Mouse (Mus musculus): ENCODE data around the gene Rab2b. TPM values are rescaled to one million over a fixed set of nuclear protein-coding genes. Genes with fewer than 3 reads are reported as not detected.

Rab2b gene
- total and polyA plus RNA-seq, 2 experiments from 2014 or later: 10.3 to 11.9 TPM

- ATAC-seq (ENCODE audit: insufficient read depth, low read depth): no peak
- WGBS: 67% methylated on average over 6 of the region's 6 CpGs
Measured at GRCm38 (mm10) chr14:52295558-52296264, 16.4 kb upstream of the Rab2b start.

GRCm38 (mm10) chr14:52284191-52284590, 4.8 kb upstream of the Rab2b start:
- Histone ChIP-seq H3K27me3 (ENCODE audit: control insufficient read depth, insufficient read depth, low read length) (no peaks in the 10 kb centered on the region), H3K4me3 (ENCODE audit: low read depth, low read length) (no peak overlapping the region), H3K36me3 (replicated peaks; ENCODE audit: control insufficient read depth, insufficient read depth, low read length) (peaks cover 38% of the 10 kb centered on the region), H3K27ac (ENCODE audit: low read depth) (no peak overlapping the region), H3K9me3 (replicated peaks; ENCODE audit: control insufficient read depth, low read length) (no peaks in the 10 kb centered on the region), H3K4me2 (ENCODE audit: low read depth, low read length) (no peak overlapping the region), H3K4me1 (ENCODE audit: control insufficient read depth, insufficient read depth) (no peaks in the 10 kb centered on the region), H3K9ac (replicated peaks; ENCODE audit: low read depth, low read length) (no peak overlapping the region)
- no peak for TF ChIP-seq EP300 (IDR thresholded peaks at IDR 0.05; ENCODE audit: low read depth)
- TF ChIP-seq CTCF (IDR thresholded peaks at IDR 0.05; ENCODE audit: low read depth): no peak
- 85% methylated on average over 3 of the region's 3 CpGs for WGBS
- DNase-seq (ENCODE audit: low spot score) (no peak), ATAC-seq (ENCODE audit: insufficient read depth, low read depth) (no peak)

More at GRCm38 (mm10) chr14:52295558-52296264, 16.4 kb upstream of the Rab2b start:
- DNase-seq (ENCODE audit: low spot score): peak; percentile 78
- Histone ChIP-seq H3K4me2 (ENCODE audit: low read depth, low read length) (no peak overlapping the region), H3K27ac (ENCODE audit: low read depth) (no peak overlapping the region), H3K9me3 (replicated peaks; ENCODE audit: control insufficient read depth, low read length) (no peaks in the 10 kb centered on the region), H3K4me1 (ENCODE audit: control insufficient read depth, insufficient read depth) (no peaks in the 10 kb centered on the region), H3K4me3 (ENCODE audit: low read depth, low read length) (no peak overlapping the region), H3K36me3 (replicated peaks; ENCODE audit: control insufficient read depth, insufficient read depth, low read length) (peaks cover 85% of the 10 kb centered on the region), H3K27me3 (ENCODE audit: control insufficient read depth, insufficient read depth, low read length) (no peaks in the 10 kb centered on the region), H3K9ac (replicated peaks; ENCODE audit: low read depth, low read length) (no peak overlapping the region)
- TF ChIP-seq EP300 (IDR thresholded peaks at IDR 0.05; ENCODE audit: low read depth) (no peak), CTCF (IDR thresholded peaks at IDR 0.05; ENCODE audit: low read depth) (peak; percentile 59)

DNA sequence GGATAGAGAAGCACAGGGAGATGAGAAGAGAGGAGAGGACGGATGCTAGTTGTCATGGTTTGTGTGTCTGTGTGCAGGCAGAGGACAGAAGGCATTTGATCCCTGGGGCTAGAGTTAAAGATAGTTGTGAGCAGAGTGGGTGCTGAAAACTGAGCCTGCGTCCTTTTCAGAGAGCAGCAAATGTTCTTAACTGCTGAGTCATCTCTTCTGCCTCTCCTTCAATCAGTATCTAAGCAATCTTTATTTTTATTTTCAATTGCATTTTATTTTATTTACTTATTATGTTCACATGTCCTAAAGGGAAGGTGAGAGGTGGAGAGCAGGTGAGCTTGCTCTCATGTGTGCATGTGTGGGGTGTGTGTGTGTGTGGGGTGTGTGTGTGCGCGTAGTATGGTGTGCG, 4.3 kb upstream of the Rab2b start:
- 91% methylated on average over 5 of the region's 5 CpGs for WGBS
- H3K4me2 ChIP-seq (ENCODE audit: low read depth, low read length): no peak overlapping the region
- TF ChIP-seq CTCF (IDR thresholded peaks at IDR 0.05; ENCODE audit: low read depth) (no peak), EP300 (IDR thresholded peaks at IDR 0.05; ENCODE audit: low read depth) (no peak)
- DNase-seq (ENCODE audit: low spot score) (no peak), ATAC-seq (ENCODE audit: insufficient read depth, low read depth) (no peak)
- H3K4me3 ChIP-seq (ENCODE audit: low read depth, low read length): no peak overlapping the region
- no peak overlapping the region for H3K9ac ChIP-seq (replicated peaks; ENCODE audit: low read depth, low read length)
- no peaks in the 10 kb centered on the region for H3K9me3 ChIP-seq (replicated peaks; ENCODE audit: control insufficient read depth, low read length)
- H3K27me3 ChIP-seq (ENCODE audit: control insufficient read depth, insufficient read depth, low read length): no peaks in the 10 kb centered on the region
- H3K4me1 ChIP-seq (ENCODE audit: control insufficient read depth, insufficient read depth): no peaks in the 10 kb centered on the region
- no peak overlapping the region for H3K27ac ChIP-seq (ENCODE audit: low read depth)
- H3K36me3 ChIP-seq (replicated peaks; ENCODE audit: control insufficient read depth, insufficient read depth, low read length): peaks cover 35% of the 10 kb centered on the region

GRCm38 (mm10) chr14:52279747-52280120, 389 bp upstream of the Rab2b start:
- no peaks in the 10 kb centered on the region for H3K4me1 ChIP-seq (ENCODE audit: control insufficient read depth, insufficient read depth)
- no peaks in the 10 kb centered on the region for H3K27me3 ChIP-seq (ENCODE audit: control insufficient read depth, insufficient read depth, low read length)
- peak overlapping the region; percentile 86 for H3K9ac ChIP-seq (replicated peaks; ENCODE audit: low read depth, low read length)
- peak overlapping the region; percentile 69 for H3K4me2 ChIP-seq (ENCODE audit: low read depth, low read length)
- 1% methylated on average over 21 of the region's 21 CpGs for WGBS
- no peaks in the 10 kb centered on the region for H3K9me3 ChIP-seq (replicated peaks; ENCODE audit: control insufficient read depth, low read length)
- peak; percentile 24 for DNase-seq (ENCODE audit: low spot score)
- peak overlapping the region; percentile 87 for H3K27ac ChIP-seq (ENCODE audit: low read depth)
- ATAC-seq (ENCODE audit: insufficient read depth, low read depth): 0 out of 2 replicates have a peak, but pooled peaks have one; percentile 18
- H3K36me3 ChIP-seq (replicated peaks; ENCODE audit: control insufficient read depth, insufficient read depth, low read length): peaks cover 9% of the 10 kb centered on the region
- H3K4me3 ChIP-seq (ENCODE audit: low read depth, low read length): peak overlapping the region; percentile 88
- TF ChIP-seq EP300 (IDR thresholded peaks at IDR 0.05; ENCODE audit: low read depth) (no peak), CTCF (IDR thresholded peaks at IDR 0.05; ENCODE audit: low read depth) (no peak)

DNA sequence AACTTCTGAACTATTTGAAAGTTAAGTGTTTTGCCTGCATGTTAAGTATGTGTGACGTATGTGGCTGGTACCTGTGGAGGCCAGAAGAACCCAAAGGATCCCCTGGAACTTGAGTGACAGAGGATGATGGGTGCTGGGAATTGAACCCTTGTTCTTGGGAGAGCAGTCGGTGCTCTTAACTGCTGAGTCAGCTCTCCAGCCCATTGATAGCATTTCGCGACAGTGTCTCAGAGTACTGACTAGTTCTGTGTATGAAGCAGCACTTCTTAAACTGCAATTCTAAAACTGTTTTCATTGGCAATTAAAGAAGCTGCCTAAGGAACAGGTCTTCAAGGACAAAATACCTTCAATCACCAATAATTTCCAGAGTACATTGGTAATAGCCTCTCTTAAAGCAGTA, 2.1 kb downstream of the Rab2b start:
- no peaks in the 10 kb centered on the region for H3K4me1 ChIP-seq (ENCODE audit: control insufficient read depth, insufficient read depth)

GRCm38 (mm10) chr14:52272781-52273180, 6.6 kb downstream of the Rab2b start:
- ATAC-seq (ENCODE audit: insufficient read depth, low read depth) (no peak), DNase-seq (ENCODE audit: low spot score) (no peak)
- WGBS: 59% methylated on average over 3 of the region's 3 CpGs
- Histone ChIP-seq H3K27me3 (ENCODE audit: control insufficient read depth, insufficient read depth, low read length) (no peaks in the 10 kb centered on the region), H3K4me1 (ENCODE audit: control insufficient read depth, insufficient read depth) (no peaks in the 10 kb centered on the region), H3K4me3 (ENCODE audit: low read depth, low read length) (no peak overlapping the region), H3K4me2 (ENCODE audit: low read depth, low read length) (no peak overlapping the region), H3K9ac (replicated peaks; ENCODE audit: low read depth, low read length) (no peak overlapping the region), H3K36me3 (replicated peaks; ENCODE audit: control insufficient read depth, insufficient read depth, low read length) (peaks cover 37% of the 10 kb centered on the region), H3K9me3 (replicated peaks; ENCODE audit: control insufficient read depth, low read length) (no peaks in the 10 kb centered on the region), H3K27ac (ENCODE audit: low read depth) (no peak overlapping the region)
- no peak for TF ChIP-seq EP300 (IDR thresholded peaks at IDR 0.05; ENCODE audit: low read depth)

More for the DNA sequence above, 2.1 kb downstream of the Rab2b start:
- ATAC-seq (ENCODE audit: insufficient read depth, low read depth): no peak
- TF ChIP-seq EP300 (IDR thresholded peaks at IDR 0.05; ENCODE audit: low read depth): no peak
- H3K36me3 ChIP-seq (replicated peaks; ENCODE audit: control insufficient read depth, insufficient read depth, low read length): peaks cover 24% of the 10 kb centered on the region
- no peaks in the 10 kb centered on the region for H3K9me3 ChIP-seq (replicated peaks; ENCODE audit: control insufficient read depth, low read length)
- 85% methylated on average over 4 of the region's 4 CpGs for WGBS
- no peak overlapping the region for H3K9ac ChIP-seq (replicated peaks; ENCODE audit: low read depth, low read length)
- no peak overlapping the region for H3K27ac ChIP-seq (ENCODE audit: low read depth)
- no peak overlapping the region for H3K4me3 ChIP-seq (ENCODE audit: low read depth, low read length)
- no peak for DNase-seq (ENCODE audit: low spot score)
- no peak overlapping the region for H3K4me2 ChIP-seq (ENCODE audit: low read depth, low read length)
- H3K27me3 ChIP-seq (ENCODE audit: control insufficient read depth, insufficient read depth, low read length): no peaks in the 10 kb centered on the region
